Mouse (Mus musculus) liver, embryonic 12.5 days (tissue): ENCODE measurements around the gene Higd1b. TPM values are rescaled to one million over a fixed set of nuclear protein-coding genes. Genes with fewer than 3 reads are reported as not detected.

Source experiments
- ATAC-seq: fragments of 200-750 bp; cut with Nextera tagmentation; 2 replicates; pipeline ENCODE4 v1.8.0; 2017; ENCODE audit warnings: moderate number of reproducible peaks, mild to moderate bottlenecking, moderate library complexity
- H3K27ac ChIP-seq: fragments of 300-500 bp; sonication (generic); 2 replicates; pipeline ENCODE4 v1.5.1; 2016; ENCODE audit warnings: mild to moderate bottlenecking
- H3K27me3 ChIP-seq: fragments of 300-500 bp; sonication (generic); replicated peaks from 2 replicates; pipeline ENCODE4 v1.6.1; 2016; ENCODE audit warnings: mild to moderate bottlenecking, moderate library complexity
- H3K36me3 ChIP-seq: fragments of 300-500 bp; sonication (generic); 2 replicates; pipeline ENCODE4 v1.6.1; 2016; ENCODE audit warnings: mild to moderate bottlenecking, moderate library complexity
- H3K4me1 ChIP-seq: fragments of 300-500 bp; sonication (generic); 2 replicates; pipeline ENCODE4 v1.6.1; 2016
- H3K4me2 ChIP-seq: fragments of 300-500 bp; sonication (generic); 2 replicates; pipeline ENCODE4 v1.6.1; 2016; ENCODE audit warnings: mild to moderate bottlenecking, moderate library complexity
- H3K4me3 ChIP-seq: fragments of 300-500 bp; sonication (generic); 2 replicates; pipeline ENCODE4 v1.5.1; 2016; ENCODE audit warnings: mild to moderate bottlenecking, moderate library complexity
- H3K9ac ChIP-seq: fragments of 300-500 bp; sonication (generic); 2 replicates; pipeline ENCODE4 v1.6.1; 2016; ENCODE audit warnings: mild to moderate bottlenecking, moderate library complexity
- H3K9me3 ChIP-seq: fragments of 300-500 bp; sonication (generic); replicated peaks from 2 replicates; pipeline ENCODE4 v1.6.1; 2016; ENCODE audit warnings: mild to moderate bottlenecking, moderate library complexity
- WGBS: fragments of 180-500 bp; shearing (Covaris S2); methylation state at CpG from one replicate; pipeline ENCODE4 v1.1.7; 2016; ENCODE audit not compliant: insufficient replicate concordance; 5-methylcytosine and 5-hydroxymethylcytosine counted together
- polyA plus RNA-seq: library from polyadenylated mRNA; unstranded; fragments of >200 nt; fragmentation: Nextera tagmentation; extraction: Ambion mirVana; gene quantifications from 2 replicates; pipeline ENCODE4 v1.2.1, GENCODE M21; 2016

Higd1b gene
- polyA plus RNA-seq, 1 experiment from 2014 or later, result not detected

DNA sequence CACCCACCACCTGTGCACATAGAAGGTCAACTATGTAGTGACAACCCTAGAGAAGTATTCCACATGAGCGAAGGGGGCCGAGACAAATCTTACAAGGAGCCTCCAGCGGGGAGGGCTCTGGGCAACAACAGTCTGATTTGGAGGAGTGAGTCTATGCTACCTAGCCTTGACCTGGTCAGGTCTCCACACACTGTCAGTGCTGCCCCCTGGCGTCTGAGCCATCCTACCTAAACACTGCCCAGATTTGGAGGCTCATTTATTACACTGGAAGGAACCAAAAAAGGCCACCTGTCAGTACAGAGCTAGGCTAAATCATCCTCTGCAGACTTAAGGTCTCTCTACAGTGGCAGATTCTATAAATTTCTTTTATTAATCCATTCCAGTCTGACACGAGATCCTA lies 16.2 kb downstream of the Higd1b start:
- H3K4me2 ChIP-seq, result no peak overlapping the region
- no peaks in the 10 kb centered on the region for H3K27me3 ChIP-seq
- WGBS, result 75% methylated on average over 5 of the region's 5 CpGs
- no peaks in the 10 kb centered on the region for H3K9me3 ChIP-seq
- no peak overlapping the region for H3K4me3 ChIP-seq
- H3K4me1 ChIP-seq, result no peaks in the 10 kb centered on the region
- ATAC-seq, result no peak
- no peak overlapping the region for H3K9ac ChIP-seq
- peaks cover 100% of the 10 kb centered on the region for H3K36me3 ChIP-seq
- H3K27ac ChIP-seq, result no peak overlapping the region

- H3K9ac ChIP-seq, result no peak overlapping the region
- H3K9me3 ChIP-seq, result no peaks in the 10 kb centered on the region
- no peak overlapping the region for H3K4me2 ChIP-seq
- no peak for ATAC-seq
- H3K4me3 ChIP-seq, result no peak overlapping the region
- H3K27ac ChIP-seq, result no peak overlapping the region
- H3K36me3 ChIP-seq, result peaks cover 100% of the 10 kb centered on the region
- H3K27me3 ChIP-seq, result no peaks in the 10 kb centered on the region
- no peaks in the 10 kb centered on the region for H3K4me1 ChIP-seq
Observed at GRCm38 (mm10) chr11:102853760-102854159, 18.1 kb downstream of the Higd1b start.

DNA sequence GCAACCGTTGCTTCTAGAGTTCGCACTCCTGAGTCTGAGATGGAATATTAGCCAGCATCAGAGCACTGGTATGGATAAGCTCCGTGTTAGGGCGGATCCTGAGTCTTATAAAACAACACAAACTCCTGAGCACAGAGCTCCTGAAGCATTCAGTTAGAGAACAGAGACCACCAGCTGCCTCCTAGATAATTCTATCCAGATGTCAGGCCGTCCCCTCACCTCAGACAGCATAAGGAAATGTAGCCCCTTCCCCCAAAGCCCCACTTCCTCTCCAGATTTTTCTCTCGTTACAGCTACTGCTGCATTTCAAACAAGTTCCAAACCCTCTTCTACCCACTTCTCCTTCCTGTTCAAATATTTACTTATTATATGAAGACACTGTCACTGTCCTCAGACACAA lies 20.3 kb downstream of the Higd1b start:
- H3K4me1 ChIP-seq, result no peaks in the 10 kb centered on the region
- ATAC-seq, result no peak

DNA sequence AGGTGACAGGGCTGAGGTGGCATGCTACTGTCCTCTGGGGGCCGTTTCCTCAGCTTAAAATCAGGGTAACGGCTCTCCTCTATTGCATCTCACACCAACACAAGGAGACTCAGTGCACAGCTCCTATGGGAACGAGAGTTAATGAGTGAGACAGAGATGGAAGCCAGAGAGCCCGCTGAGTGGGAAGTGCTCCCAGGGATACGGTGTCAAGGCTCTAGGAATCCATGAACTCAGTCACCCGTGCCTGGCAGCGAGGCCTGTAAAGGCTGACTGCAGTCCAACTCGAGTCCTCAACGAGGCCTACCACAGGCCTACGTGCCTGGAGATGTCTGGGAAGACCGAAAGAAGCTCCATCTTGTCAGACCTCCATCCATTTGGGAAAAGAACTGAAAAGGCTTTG lies 23.3 kb downstream of the Higd1b start:
- Histone ChIP-seq H3K9me3 (no peaks in the 10 kb centered on the region), H3K4me1 (no peaks in the 10 kb centered on the region), H3K4me2 (no peak overlapping the region), H3K36me3 (peaks cover 100% of the 10 kb centered on the region), H3K4me3 (no peak overlapping the region), H3K9ac (no peak overlapping the region), H3K27ac (no peak overlapping the region), H3K27me3 (no peaks in the 10 kb centered on the region)
- 90% methylated on average over 11 of the region's 11 CpGs for WGBS
- no peak for ATAC-seq

More for the DNA sequence above, 20.3 kb downstream of the Higd1b start:
- peaks cover 100% of the 10 kb centered on the region for H3K36me3 ChIP-seq
- no peak overlapping the region for H3K27ac ChIP-seq
- 77% methylated on average over 6 of the region's 6 CpGs for WGBS
- H3K9me3 ChIP-seq, result no peaks in the 10 kb centered on the region
- no peak overlapping the region for H3K9ac ChIP-seq
- H3K27me3 ChIP-seq, result no peaks in the 10 kb centered on the region
- no peak overlapping the region for H3K4me2 ChIP-seq
- H3K4me3 ChIP-seq, result no peak overlapping the region

DNA sequence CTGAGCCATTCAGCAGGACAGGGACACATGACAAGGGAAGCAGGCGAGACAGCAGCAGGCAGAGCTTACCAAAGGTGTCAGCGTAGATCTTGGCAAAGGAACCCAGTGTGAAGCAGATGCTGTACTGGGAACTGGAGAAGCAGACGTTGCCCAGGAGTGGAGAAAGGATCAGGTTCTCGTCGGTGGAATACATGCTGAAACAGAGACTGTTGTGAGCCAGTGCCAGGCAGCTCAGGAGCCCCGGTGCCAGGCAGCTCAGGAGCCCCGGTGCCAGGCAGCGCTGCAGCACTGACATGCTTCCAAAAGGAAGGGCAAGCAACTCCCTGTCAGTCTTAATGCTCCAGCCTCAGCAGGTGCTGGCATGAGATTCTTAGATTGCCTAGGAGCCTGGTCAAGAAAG lies 24.3 kb downstream of the Higd1b start:
- no peak overlapping the region for H3K27ac ChIP-seq
- ATAC-seq, result no peak
- H3K4me1 ChIP-seq, result no peaks in the 10 kb centered on the region
- H3K27me3 ChIP-seq, result no peaks in the 10 kb centered on the region
- H3K36me3 ChIP-seq, result peaks cover 100% of the 10 kb centered on the region
- no peak overlapping the region for H3K4me2 ChIP-seq
- H3K9me3 ChIP-seq, result no peaks in the 10 kb centered on the region
- 91% methylated on average over 8 of the region's 8 CpGs for WGBS
- H3K9ac ChIP-seq, result no peak overlapping the region
- H3K4me3 ChIP-seq, result no peak overlapping the region

DNA sequence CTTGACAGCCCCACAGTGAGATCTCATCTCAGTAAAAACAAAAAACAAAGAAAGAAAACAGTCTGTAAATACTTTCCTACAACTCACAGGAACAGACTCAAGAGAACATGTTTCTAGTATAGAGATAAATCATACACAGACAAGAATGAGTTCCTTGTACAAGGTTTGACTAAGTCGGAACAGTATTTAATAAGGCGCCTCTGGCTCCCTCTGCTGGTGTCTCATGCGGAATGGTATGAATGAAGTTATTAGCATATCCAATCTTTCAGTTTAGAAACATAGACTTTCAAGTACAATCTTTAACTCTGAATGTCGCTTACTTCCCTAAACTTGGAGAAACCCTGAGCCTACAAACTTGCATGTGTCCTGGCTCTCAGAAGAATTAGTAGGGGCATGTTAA lies 28.6 kb downstream of the Higd1b start:
- Histone ChIP-seq H3K4me1 (no peaks in the 10 kb centered on the region), H3K27ac (no peak overlapping the region), H3K9me3 (no peaks in the 10 kb centered on the region), H3K4me3 (no peak overlapping the region), H3K27me3 (no peaks in the 10 kb centered on the region), H3K36me3 (peaks cover 100% of the 10 kb centered on the region), H3K9ac (no peak overlapping the region), H3K4me2 (no peak overlapping the region)
- 58% methylated on average over 4 of the region's 4 CpGs for WGBS
- ATAC-seq, result no peak

DNA sequence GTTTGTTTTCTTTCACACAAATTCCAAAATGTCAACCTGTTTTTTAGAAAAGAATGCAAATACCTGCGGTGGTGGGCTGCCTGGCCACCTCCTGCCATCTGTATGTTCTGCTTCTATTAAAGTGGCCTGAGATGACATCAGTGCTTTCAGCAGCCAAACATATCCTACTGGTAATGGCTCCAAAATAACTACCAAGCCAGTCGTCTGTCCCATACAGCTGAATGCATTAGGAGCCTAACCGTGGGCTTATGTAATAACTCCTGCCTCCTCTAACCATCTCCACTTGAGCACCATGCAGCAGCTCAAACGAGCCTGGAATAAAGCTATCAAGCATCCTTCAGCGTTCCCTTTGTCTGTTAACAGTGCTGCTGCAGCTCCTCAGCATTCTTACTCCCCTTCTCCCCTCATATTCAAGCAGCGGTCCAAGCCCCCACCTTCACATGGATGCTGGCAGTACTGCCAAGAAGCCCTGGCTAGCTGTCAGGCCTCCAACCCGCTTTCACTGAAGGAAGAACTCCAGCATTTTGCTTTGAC lies 39.2 kb downstream of the Higd1b start:
- peaks cover 74% of the 10 kb centered on the region for H3K36me3 ChIP-seq
- H3K27ac ChIP-seq, result no peak overlapping the region
- H3K27me3 ChIP-seq, result no peaks in the 10 kb centered on the region
- 86% methylated on average over 7 of the region's 7 CpGs for WGBS
- H3K9ac ChIP-seq, result no peak overlapping the region
- ATAC-seq, result no peak
- no peaks in the 10 kb centered on the region for H3K9me3 ChIP-seq
- no peak overlapping the region for H3K4me2 ChIP-seq
- no peak overlapping the region for H3K4me3 ChIP-seq
- H3K4me1 ChIP-seq, result peaks cover 13% of the 10 kb centered on the region

DNA sequence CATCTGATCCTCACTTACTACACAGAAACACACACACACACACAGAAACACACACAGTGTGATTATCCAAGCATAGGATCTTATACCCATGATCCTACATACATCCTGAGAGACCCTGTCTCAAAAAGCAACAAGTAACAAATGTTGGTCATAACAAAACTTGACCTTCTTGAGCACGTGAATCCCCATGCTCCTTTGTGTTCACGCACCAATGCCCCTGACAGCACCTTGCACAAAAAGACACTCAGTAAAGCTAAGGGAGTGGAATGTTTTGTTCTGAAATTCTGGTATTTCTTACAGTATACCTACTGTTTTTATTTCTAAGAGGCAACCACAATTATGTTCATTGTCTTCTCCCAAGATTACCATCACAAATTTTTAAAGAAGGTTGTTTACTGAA lies 43.9 kb downstream of the Higd1b start:
- WGBS, result 88% methylated on average over 2 of the region's 2 CpGs

DNA sequence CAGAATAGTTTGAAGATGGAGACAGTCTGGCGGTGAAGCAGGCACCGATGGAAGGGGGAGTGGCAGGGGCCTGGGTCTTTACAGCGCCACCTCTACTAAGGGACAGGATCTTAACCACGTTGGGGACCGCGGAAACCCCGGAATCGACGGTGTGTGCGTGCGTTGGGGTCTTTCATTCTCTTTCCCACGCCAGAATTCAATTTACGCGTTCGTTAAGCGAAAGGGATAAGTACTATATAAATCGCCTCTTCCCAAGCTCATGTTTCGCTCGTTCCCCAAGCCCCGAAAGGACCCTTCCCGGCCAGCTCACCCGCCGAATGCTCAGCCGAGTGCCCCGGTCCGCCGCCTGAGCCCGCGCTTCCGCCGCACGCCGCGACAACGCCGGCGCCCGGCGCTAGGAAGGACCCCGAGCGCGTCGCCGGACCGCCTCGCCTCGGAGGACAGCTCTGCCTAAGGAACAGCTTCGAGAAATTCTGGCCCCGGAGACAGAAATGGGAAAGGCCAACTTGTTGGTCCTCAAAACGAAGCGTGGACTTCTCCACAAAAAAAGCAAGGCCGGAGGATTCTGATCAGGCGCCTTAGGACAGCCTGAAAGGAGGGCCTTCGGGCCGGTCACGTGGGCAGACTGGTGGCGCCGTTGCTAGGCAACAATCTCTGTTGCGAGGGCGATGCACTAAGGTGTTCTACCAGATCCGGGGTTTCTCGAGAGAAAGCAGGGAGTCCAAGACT lies 45.1 kb downstream of the Higd1b start, which contains the start of the genes Eftud2 and Ccdc103:
TSS of gene Eftud2 (minus strand) at position 401 of the 729 bp plus-strand sequence.
TSS of gene Ccdc103 (plus strand) at position 620 of the 729 bp plus-strand sequence.
- peaks cover 48% of the 10 kb centered on the region for H3K4me1 ChIP-seq
- H3K36me3 ChIP-seq, result peaks cover 25% of the 10 kb centered on the region
- WGBS, result under 1% methylated on average over 62 of the region's 62 CpGs
- peaks cover 36% of the 10 kb centered on the region for H3K27me3 ChIP-seq
- H3K9ac ChIP-seq, result peak within 1 kb of the TSS; percentile 86
- H3K9me3 ChIP-seq, result no peaks in the 10 kb centered on the region
- peak within 1 kb of the TSS; percentile 84 for H3K4me3 ChIP-seq
- H3K4me2 ChIP-seq, result peak within 1 kb of the TSS; percentile 86
- H3K27ac ChIP-seq, result peak within 1 kb of the TSS; percentile 83
- ATAC-seq, result peak; percentile 90

More for the DNA sequence above, 43.9 kb downstream of the Higd1b start:
- peaks cover 39% of the 10 kb centered on the region for H3K4me1 ChIP-seq
- H3K9me3 ChIP-seq, result no peaks in the 10 kb centered on the region
- peak overlapping the region; percentile 84 for H3K4me3 ChIP-seq
- peaks cover 24% of the 10 kb centered on the region for H3K27me3 ChIP-seq
- no peak overlapping the region for H3K27ac ChIP-seq
- ATAC-seq, result no peak
- H3K4me2 ChIP-seq, result peak overlapping the region; percentile 86
- H3K36me3 ChIP-seq, result peaks cover 37% of the 10 kb centered on the region
- H3K9ac ChIP-seq, result peak overlapping the region; percentile 86

DNA sequence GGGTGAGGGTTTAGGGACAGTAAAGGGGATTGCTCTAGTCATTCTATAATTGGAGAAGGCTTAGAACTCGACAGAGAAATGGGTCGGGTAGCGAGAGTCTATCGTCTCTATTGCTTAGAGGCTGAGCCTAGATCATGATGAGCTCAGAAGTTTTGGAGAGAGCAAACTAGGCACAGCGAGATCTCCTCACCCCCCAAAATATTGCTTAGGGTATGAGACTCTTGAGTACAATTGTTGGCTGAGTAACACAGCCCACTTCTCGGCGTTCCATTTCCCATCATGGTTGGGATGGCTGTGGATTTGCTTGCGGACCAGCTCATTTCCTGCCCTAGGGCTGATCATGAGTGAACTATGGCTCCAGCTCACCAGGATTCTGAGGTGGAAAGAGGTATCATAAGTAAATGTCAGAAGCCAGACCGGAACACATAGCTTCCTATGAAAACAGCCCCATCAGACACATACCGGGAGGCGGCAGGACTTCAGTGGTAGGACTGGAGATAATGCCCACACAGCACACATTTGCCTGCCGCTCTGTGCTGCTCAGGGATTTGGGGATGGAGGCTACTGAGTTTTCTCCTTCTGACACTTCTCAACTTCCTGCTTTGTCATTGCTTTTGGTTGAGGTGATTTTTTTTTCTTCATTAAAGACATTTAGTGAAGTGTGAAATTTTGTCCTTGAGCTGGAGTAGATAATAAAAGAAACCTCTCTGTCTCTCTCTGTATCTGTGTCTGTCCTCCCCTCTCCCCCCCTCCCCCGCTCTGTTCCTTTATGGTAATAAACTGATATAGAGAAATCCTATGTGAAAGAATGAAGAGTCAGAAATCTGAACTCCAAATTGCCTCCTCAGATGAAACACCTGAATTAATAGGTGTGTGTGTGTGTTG lies 45.9 kb downstream of the Higd1b start:
- Histone ChIP-seq H3K4me3 (peak overlapping the region; percentile 84), H3K4me1 (peaks cover 48% of the 10 kb centered on the region), H3K9ac (peak overlapping the region; percentile 86), H3K27me3 (peaks cover 44% of the 10 kb centered on the region), H3K4me2 (peak overlapping the region; percentile 86), H3K27ac (peak overlapping the region; percentile 83), H3K36me3 (peaks cover 17% of the 10 kb centered on the region), H3K9me3 (no peaks in the 10 kb centered on the region)
- peak; percentile 51 for ATAC-seq
- 12% methylated on average over 13 of the region's 13 CpGs for WGBS

DNA sequence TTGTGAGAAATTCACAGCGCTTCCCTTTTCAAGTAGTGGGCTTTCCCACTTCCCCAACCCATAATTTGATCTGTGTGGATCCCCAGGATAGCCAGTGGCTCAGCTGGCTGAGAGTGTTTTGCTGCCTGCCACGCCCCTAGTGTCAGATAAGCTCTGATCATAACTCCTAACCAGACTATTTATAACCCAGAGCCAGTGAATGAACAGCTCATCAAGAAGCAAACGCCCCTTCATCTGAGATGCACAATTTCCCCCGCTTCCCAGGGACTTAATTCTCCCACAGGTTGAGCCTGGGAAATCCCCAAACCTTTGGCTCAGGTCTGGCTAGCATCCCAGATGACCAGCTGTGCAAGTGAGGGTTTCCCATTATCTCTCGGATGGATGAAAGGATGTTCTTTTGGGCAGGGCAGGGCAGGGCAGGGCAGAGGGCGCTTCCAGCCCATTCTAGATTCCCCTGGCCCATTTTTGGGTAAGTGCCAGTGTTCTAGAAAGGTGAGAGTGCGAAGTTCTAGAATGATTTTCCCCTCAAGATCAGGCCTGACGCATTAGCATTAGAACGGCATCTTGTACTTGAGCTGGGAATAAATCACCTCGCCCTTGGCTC lies 49.1 kb downstream of the Higd1b start, which contains the start of gene Fam187a:
TSS of gene Fam187a (plus strand) at position 554 of the 604 bp plus-strand sequence.
- H3K9ac ChIP-seq, result peak within 1 kb of the TSS; percentile 49
- no peak within 1 kb of the TSS; the same call in 1 of the 2 replicates for H3K4me2 ChIP-seq
- H3K36me3 ChIP-seq, result no peaks in the 10 kb centered on the region
- no peak within 1 kb of the TSS for H3K27ac ChIP-seq
- peaks cover 37% of the 10 kb centered on the region for H3K4me1 ChIP-seq
- WGBS, result 54% methylated on average over 10 of the region's 10 CpGs
- no peak for ATAC-seq
- H3K27me3 ChIP-seq, result peaks cover 74% of the 10 kb centered on the region
- no peaks in the 10 kb centered on the region for H3K9me3 ChIP-seq
- no peak within 1 kb of the TSS for H3K4me3 ChIP-seq
